Mouse (Mus musculus) bone marrow, adult 2 months (tissue): ENCODE results near the gene Kcnh5.

ENCODE experiments used
- CTCF ChIP-seq: fragments of 200-500 bp; IDR thresholded peaks from 2 replicates; pipeline ENCODE4 v1.5.1; 2011; ENCODE audit warnings: low read length, control low read depth; ENCODE audit not compliant: control insufficient read depth, insufficient read depth
- POLR2A ChIP-seq: fragments of 200-500 bp; IDR thresholded peaks from 2 replicates; pipeline ENCODE4 v1.6.1; 2011; ENCODE audit warnings: low read depth, mild to moderate bottlenecking, control low read depth, low read length, borderline replicate concordance; ENCODE audit not compliant: control insufficient read depth

DNA sequence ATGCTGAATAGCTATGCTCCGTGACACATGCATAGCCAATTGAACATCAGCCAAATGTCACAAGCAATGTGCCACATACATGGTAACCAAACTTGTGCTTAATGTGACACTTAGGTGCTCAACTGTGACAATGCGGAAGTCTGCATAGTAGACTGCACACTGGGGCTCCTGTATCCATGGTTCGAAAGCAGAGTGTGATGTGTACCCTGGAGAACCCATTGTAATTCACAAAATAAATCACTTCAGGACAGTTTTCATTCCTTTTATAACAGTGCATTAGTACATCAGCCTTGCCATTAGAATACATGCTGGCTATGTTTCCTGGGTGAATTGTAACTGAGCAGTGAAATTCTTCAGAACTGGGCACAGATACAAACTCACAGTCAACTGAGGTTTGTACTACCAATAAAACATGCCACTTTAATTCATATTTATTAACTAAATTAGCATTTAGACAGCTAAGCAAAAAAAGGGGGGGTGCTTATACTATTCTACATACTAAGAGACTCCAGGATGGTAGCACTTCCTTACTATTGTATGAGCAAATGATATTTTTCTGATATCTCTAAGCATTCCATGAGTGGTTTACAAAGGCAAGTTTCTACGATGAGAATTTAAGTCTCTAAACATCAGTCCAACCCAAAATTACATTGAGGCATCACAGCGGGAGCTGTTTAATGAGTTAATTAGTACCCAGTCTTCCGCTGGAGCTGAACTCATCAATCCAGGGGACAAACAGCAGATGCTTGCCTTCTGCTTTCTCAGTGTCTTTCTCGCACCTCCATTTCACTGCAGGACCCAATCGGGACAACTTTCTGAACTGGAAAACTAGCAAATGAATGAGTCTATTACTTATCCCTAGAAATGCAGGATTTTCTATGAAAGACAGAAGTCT lies 144.9 kb downstream of the Kcnh5 start:
- TF ChIP-seq CTCF, result no peak
- no peak for TF ChIP-seq POLR2A
